Mouse (Mus musculus) brain, adult 2 months (tissue): ENCODE results near the gene Hs6st1.

ENCODE experiments used
- DNase-seq: peaks from one replicate; pipeline ENCODE4 v3.0.0; 2011; ENCODE audit warnings: low read depth, low spot score

Hs6st1 gene

GRCm38 (mm10) chr1:36064861-36065760, 3.1 kb upstream of the Hs6st1 start:
- peak; percentile 96 for DNase-seq

GRCm38 (mm10) chr1:36065761-36066150, 2.4 kb upstream of the Hs6st1 start:
- no peak for DNase-seq

GRCm38 (mm10) chr1:36066216-36066980, 1.8 kb upstream of the Hs6st1 start:
- DNase-seq = no peak

- DNase-seq = no peak
These were observed 999 bp upstream of the Hs6st1 start for GRCm38 (mm10) chr1:36067201-36067600.

GRCm38 (mm10) chr1:36067611-36068010, 589 bp upstream of the Hs6st1 start:
- DNase-seq = no peak

GRCm38 (mm10) chr1:36068531-36069120, 426 bp downstream of the Hs6st1 start:
- DNase-seq = peak; percentile 67

- DNase-seq = peak; percentile 58
These were observed 1.1 kb downstream of the Hs6st1 start for GRCm38 (mm10) chr1:36069291-36069771.

- DNase-seq = no peak
These were observed 2.0 kb downstream of the Hs6st1 start for GRCm38 (mm10) chr1:36070190-36070589.

GRCm38 (mm10) chr1:36070740-36071139, 2.5 kb downstream of the Hs6st1 start:
- no peak for DNase-seq

GRCm38 (mm10) chr1:36071176-36071575, 3.0 kb downstream of the Hs6st1 start:
- no peak for DNase-seq

- DNase-seq = no peak
These were observed 3.4 kb downstream of the Hs6st1 start for GRCm38 (mm10) chr1:36071611-36072010.

- DNase-seq = no peak
These were observed 4.7 kb downstream of the Hs6st1 start for GRCm38 (mm10) chr1:36072588-36073556.

- DNase-seq = no peak
These were observed 5.4 kb downstream of the Hs6st1 start for GRCm38 (mm10) chr1:36073566-36073965.

GRCm38 (mm10) chr1:36074197-36074596, 6.0 kb downstream of the Hs6st1 start:
- no peak for DNase-seq

- DNase-seq = no peak
These were observed 6.8 kb downstream of the Hs6st1 start for GRCm38 (mm10) chr1:36074968-36075367.

GRCm38 (mm10) chr1:36075652-36076051, 7.5 kb downstream of the Hs6st1 start:
- DNase-seq = no peak

- DNase-seq = no peak
These were observed 8.9 kb downstream of the Hs6st1 start for GRCm38 (mm10) chr1:36077084-36077483.

GRCm38 (mm10) chr1:36078250-36078649, 10.1 kb downstream of the Hs6st1 start:
- no peak for DNase-seq

GRCm38 (mm10) chr1:36079679-36080078, 11.5 kb downstream of the Hs6st1 start:
- DNase-seq = peak; percentile 69

- DNase-seq = no peak
These were observed 12.8 kb downstream of the Hs6st1 start for GRCm38 (mm10) chr1:36080974-36081373.

GRCm38 (mm10) chr1:36082184-36082583, 14.0 kb downstream of the Hs6st1 start:
- no peak for DNase-seq
